Mouse (Mus musculus) layer of hippocampus, postnatal 14 days (tissue): ENCODE data around the gene Gm1330. TPM values are rescaled to one million over a fixed set of nuclear protein-coding genes. Genes with fewer than 3 reads are reported as not detected.
"Not testable (repeated sequence)": the region's sequence is repeated elsewhere in the genome, so short reads cannot be mapped to it uniquely, and the experiment has no call there.

Source experiments
- DNase-seq, 2 experiments: peaks; one replicate each; pipeline ENCODE4 v3.0.0; 2021 to 2022; ENCODE audit warnings: low spot score in 2 of 2, mixed read lengths in 1 of 2
- long read RNA-seq, 2 experiments: library from polyadenylated mRNA; stranded (forward); transcript quantifications; one replicate each; pipeline ENCODE4 v2.0.0; 2021
- total RNA-seq, 2 experiments: library from RNA; stranded (reverse); gene quantifications; 2 replicates each; pipeline ENCODE4 v1.2.3; 2021

Gene Gm1330
- not detected for total RNA-seq
- long read RNA-seq, experiment 1, result 0 reads
- long read RNA-seq, experiment 2, result 0 reads

- DNase-seq, result no peak
Measured at GRCm38 (mm10) chr2:149003151-149003550, at the start of gene Gm1330. Gene Gm1330, minus strand, starts transcription at chr2:149003251.

- not testable (repeated sequence) for DNase-seq
Measured at GRCm38 (mm10) chr2:149017137-149017536, 14.1 kb upstream of the Gm1330 start, which contains the start of gene Gm10750. Gene Gm10750, minus strand, starts transcription at chr2:149017237.

GRCm38 (mm10) chr2:149004826-149005225 is 1.8 kb upstream of the Gm1330 start:
- DNase-seq, result no peak

- DNase-seq, result no peak
Measured at GRCm38 (mm10) chr2:148995133-148995532, 7.9 kb downstream of the Gm1330 start.

Other genes starting within 250 kb of the Gm1330 start
- not detected for gene Cst11, start 231.8 kb downstream of the Gm1330 start, total RNA-seq
- gene 8030411F24Rik, start 221.2 kb downstream of the Gm1330 start, total RNA-seq, result not detected
- 1 to 10 TPM; 1.1 to 1.6 TPM for gene Cst12, start 213.9 kb downstream of the Gm1330 start, total RNA-seq
- not detected for gene Cst8, start 204.5 kb downstream of the Gm1330 start, total RNA-seq
- not detected for gene Cst13, start 183.2 kb downstream of the Gm1330 start, total RNA-seq
- not detected for gene Cst9, start 168.1 kb downstream of the Gm1330 start, total RNA-seq
- not detected for gene 9230104L09Rik, start 138.2 kb downstream of the Gm1330 start, total RNA-seq
- gene Cst3, start 127.6 kb downstream of the Gm1330 start, total RNA-seq, result 1,000 to 10,000 TPM; 2,596 to 2,656 TPM
- not detected for gene Gm10750, start 14.0 kb upstream of the Gm1330 start, total RNA-seq